Mouse (Mus musculus) bone marrow macrophage, adult 2 months (primary cell): ENCODE data around the gene Hap1. TPM values are rescaled to one million over a fixed set of nuclear protein-coding genes. Genes with fewer than 3 reads are reported as not detected.
"Not testable (repeated sequence)": the region's sequence is repeated elsewhere in the genome, so short reads cannot be mapped to it uniquely, and the experiment has no call there.

ENCODE experiments used
- H3K27ac ChIP-seq: 2 replicates; pipeline ENCODE4 v1.5.1; 2012; ENCODE audit warnings: low read depth, low read length; ENCODE audit not compliant: insufficient read depth
- H3K4me1 ChIP-seq: 2 replicates; pipeline ENCODE4 v1.6.1; 2012; ENCODE audit warnings: low read length; ENCODE audit not compliant: control insufficient read depth, insufficient read depth
- H3K4me3 ChIP-seq: 2 replicates; pipeline ENCODE4 v1.5.1; 2012; ENCODE audit warnings: mild to moderate bottlenecking, low read length, moderate library complexity; ENCODE audit not compliant: insufficient read depth
- CTCF ChIP-seq: IDR thresholded peaks from 2 replicates; pipeline ENCODE4 v1.5.1; 2012; ENCODE audit warnings: low read depth, mild to moderate bottlenecking, low read length, moderate library complexity
- POLR2A ChIP-seq: IDR thresholded peaks from 2 replicates; pipeline ENCODE4 v1.6.1; 2012; ENCODE audit warnings: mild to moderate bottlenecking, low read depth, low read length, borderline replicate concordance
- polyA plus RNA-seq: library from polyadenylated mRNA; stranded (reverse); fragments of >200 nt; gene quantifications from 2 replicates; pipeline ENCODE4 v1.2.4, GENCODE M21; 2012; ENCODE audit not compliant: missing spikeins, insufficient read depth, insufficient read length

Gene Hap1
- polyA plus RNA-seq, 1 experiment, result 0.68 TPM

GRCm38 (mm10) chr11:100318529-100319451 lies 37.1 kb downstream of the Hap1 start:
- Histone ChIP-seq H3K4me3 (peak overlapping the region; percentile 64), H3K4me1 (peaks cover 4% of the 10 kb centered on the region), H3K27ac (no peak overlapping the region)
- TF ChIP-seq POLR2A, result no peak
- TF ChIP-seq CTCF, result no peak

DNA sequence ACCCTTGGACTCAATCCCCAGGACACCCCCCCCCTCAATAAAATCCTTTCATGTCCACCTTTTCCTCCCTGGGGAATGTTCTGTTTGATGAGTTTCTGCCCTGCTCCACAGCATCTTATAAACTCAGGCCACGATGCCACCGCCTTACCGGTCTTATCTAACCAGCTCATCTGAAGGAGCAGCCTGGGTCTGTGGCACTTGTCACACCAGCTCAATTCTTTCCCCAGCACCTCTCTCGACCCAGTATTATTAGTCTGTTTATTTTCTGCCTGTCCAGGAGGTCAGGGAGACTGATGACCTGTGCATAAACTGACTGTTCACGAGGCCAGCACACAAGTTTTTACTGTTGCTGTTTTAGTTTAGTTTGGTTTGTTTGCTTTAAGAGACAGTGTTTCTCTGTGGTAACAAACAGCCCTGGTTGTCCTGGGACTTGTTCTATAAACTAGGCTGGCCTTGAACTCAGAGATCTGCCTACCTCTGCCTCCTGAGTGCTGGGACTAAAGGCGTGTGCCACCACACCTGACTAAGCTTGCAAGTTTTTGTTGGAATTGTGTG lies 38.0 kb downstream of the Hap1 start:
- no peak overlapping the region for H3K4me3 ChIP-seq
- H3K27ac ChIP-seq, result no peak overlapping the region
- no peak for TF ChIP-seq CTCF
- TF ChIP-seq POLR2A, result no peak
- H3K4me1 ChIP-seq, result peaks cover 4% of the 10 kb centered on the region

DNA sequence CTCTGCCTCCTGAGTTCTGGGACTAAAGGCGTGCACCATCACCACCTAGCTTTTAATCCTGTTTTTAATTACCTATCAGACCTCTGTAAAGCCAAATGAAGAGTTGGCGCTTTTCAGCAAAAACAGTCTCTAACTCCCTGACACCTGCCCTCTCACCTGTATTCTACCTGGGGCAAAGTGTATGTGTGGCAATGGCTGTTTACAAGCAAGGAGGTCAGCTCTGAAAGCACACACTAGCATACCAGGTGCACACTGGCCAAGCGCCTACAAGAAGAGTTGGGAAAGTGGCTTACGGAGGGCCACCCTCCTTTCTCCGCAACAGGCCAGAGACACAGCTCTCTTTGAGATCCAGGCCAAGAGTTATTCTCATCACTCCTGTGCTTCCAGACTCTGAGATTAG lies 40.5 kb downstream of the Hap1 start:
- Histone ChIP-seq H3K4me3 (no peak overlapping the region), H3K4me1 (peaks cover 11% of the 10 kb centered on the region), H3K27ac (no peak overlapping the region)
- TF ChIP-seq POLR2A (no peak), CTCF (no peak)

DNA sequence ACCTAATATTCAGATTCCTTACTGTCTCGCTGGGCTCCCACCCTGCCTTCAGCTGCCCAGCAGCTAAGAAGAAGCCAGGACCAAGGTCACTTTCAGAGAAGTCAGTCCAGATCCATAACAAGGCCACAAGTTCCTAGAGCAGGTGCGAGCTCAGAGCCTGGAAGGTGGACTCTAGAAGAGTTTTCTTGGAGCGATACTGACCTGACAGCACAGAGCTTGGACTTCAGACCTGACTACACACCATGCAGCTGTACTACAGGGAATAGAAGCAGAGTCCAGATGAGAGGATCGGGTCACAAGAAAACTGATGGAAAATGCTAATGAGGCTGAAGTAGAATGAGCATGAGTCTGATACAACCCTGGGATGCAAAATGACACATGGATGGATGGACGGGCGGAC lies 42.5 kb downstream of the Hap1 start:
- no peak for TF ChIP-seq CTCF
- no peak for TF ChIP-seq POLR2A
- Histone ChIP-seq H3K4me3 (no peak overlapping the region), H3K27ac (no peak overlapping the region), H3K4me1 (peaks cover 7% of the 10 kb centered on the region)

DNA sequence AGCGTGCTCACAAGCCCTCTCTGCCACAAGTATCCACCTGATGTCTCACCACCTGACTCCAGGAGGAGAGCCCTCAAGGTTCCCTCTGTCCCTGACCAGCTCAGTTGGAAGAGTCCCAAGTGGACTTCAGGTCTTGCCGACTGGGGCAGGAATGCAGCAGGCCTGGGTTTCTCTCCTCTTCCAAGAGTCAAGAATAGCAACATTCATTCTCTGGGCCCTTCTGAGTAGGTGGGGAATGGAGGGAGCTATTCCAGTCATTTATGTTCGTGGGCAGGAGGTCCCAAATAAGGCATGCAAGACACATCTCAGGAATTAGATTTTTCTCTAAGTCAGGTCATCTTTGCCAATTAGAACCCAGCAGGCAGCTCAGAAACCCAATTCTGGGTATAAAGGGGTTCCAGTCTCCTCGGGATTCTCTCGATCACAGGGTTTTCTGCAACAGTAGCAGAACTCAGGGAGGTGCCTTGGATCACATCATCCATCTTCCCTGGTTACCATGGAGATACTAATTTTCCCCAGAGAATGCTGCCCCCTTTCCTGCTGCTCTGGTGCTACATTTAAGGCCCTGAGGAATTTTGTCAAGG lies 43.7 kb downstream of the Hap1 start:
- Histone ChIP-seq H3K4me1 (peaks cover 7% of the 10 kb centered on the region), H3K27ac (no peak overlapping the region), H3K4me3 (no peak overlapping the region)
- no peak for TF ChIP-seq CTCF
- TF ChIP-seq POLR2A, result no peak

GRCm38 (mm10) chr11:100311656-100312055 lies 44.3 kb downstream of the Hap1 start:
- Histone ChIP-seq H3K27ac (no peak overlapping the region), H3K4me3 (no peak overlapping the region), H3K4me1 (peaks cover 7% of the 10 kb centered on the region)
- TF ChIP-seq CTCF (no peak), POLR2A (no peak)

GRCm38 (mm10) chr11:100308672-100309071 lies 47.3 kb downstream of the Hap1 start:
- H3K4me3 ChIP-seq, H3K4me1 ChIP-seq, H3K27ac ChIP-seq: not testable (repeated sequence)

DNA sequence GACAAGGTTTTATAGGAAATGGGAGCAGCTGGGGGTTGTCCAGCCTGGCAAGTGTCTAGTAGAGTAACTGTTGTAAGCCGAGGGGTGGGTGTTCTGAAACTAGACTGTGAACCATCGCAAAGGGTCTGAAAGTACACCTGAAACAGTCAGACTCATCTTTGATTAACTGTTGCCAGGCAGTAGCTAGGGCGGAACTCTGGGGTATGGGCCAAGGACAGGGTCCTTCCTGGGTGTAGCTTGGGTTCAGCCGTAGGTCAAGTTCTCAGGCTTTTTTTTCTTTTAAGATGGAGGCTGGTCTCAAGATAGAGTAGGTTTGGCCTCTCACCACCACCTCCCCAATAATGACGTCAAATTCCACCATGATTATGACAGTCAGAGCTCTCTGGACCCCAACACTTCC lies 48.0 kb downstream of the Hap1 start:
- H3K4me1 ChIP-seq, result peaks cover 7% of the 10 kb centered on the region
- no peak overlapping the region for H3K27ac ChIP-seq
- no peak overlapping the region for H3K4me3 ChIP-seq
- TF ChIP-seq CTCF (no peak), POLR2A (no peak)

- no peak for TF ChIP-seq CTCF
- TF ChIP-seq POLR2A, result no peak
- peaks cover 5% of the 10 kb centered on the region for H3K4me1 ChIP-seq
- no peak overlapping the region for H3K27ac ChIP-seq
- no peak overlapping the region for H3K4me3 ChIP-seq
These were observed 54.6 kb downstream of the Hap1 start for GRCm38 (mm10) chr11:100301292-100301691.

GRCm38 (mm10) chr11:100300293-100300692 lies 55.6 kb downstream of the Hap1 start:
- TF ChIP-seq POLR2A, result no peak
- TF ChIP-seq CTCF, result peak; percentile 94
- no peak overlapping the region for H3K27ac ChIP-seq
- H3K4me3 ChIP-seq, result no peak overlapping the region
- H3K4me1 ChIP-seq, result peaks cover 5% of the 10 kb centered on the region
